ENCODE assay signal across 11 mouse cellular contexts in the genomic region with DNA sequence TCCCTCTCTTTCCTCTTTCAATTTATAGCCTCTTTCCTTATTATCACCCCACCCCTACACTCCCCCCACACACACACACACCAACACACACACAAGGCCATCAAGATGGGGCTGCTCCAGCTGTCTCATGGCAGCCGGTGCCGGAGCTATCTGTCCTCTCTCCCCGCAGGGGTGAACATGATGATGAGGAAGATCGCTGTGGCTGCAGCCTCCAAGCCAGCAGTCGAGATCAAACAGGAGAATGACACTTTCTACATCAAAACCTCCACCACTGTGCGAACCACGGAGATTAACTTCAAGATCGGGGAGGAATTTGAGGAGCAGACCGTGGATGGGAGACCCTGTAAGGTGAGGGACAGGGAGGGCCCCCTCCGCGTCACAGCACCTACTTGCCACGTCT. TPM values are rescaled to one million over a fixed set of nuclear protein-coding genes. Genes with fewer than 3 reads are reported as not detected.
DNase-seq lines count a peak whose midpoint lies in the region; ATAC-seq lines count a peak whose summit lies in the region.
"Had no signal": no experiment of that assay in that cellular context is flagged by ENCODE, and none has a peak within 500 bp of the region (broad histone marks: within the 10 kb centered on the region; RNA-seq: fewer than 3 reads in every experiment).

No protein-coding gene starts in this region.

- H3K4me3 ChIP-seq in heart, embryonic 14.5 days (ENCODE audit: control insufficient read depth in 1 of 2, insufficient read depth in 1 of 2, low read depth in 1 of 2, low read length in 2 of 2) = peak overlapping the region; percentile 30 to 43
- peak overlapping the region; percentile 78 for H3K4me3 ChIP-seq in embryonic facial prominence, embryonic 10.5 days
- peak overlapping the region; percentile 13 for H3K4me3 ChIP-seq in hindbrain, embryonic 15.5 days
- H3K4me3 ChIP-seq in midbrain, embryonic 12.5 days = peak overlapping the region; percentile 22; the same call in 1 of the 2 replicates

- H3K27me3 ChIP-seq in heart, embryonic 14.5 days (ENCODE audit: control insufficient read depth, insufficient read depth, low read length) = peaks cover 52% of the 10 kb centered on the region
- H3K27me3 ChIP-seq in embryonic facial prominence, embryonic 10.5 days (replicated peaks; ENCODE audit: low read depth, poor library complexity, severe bottlenecking) = no peaks in the 10 kb centered on the region; the same call in 1 of the 2 replicates
- H3K27me3 ChIP-seq in hindbrain, embryonic 15.5 days = 0 out of 2 replicates have a peak, but pooled peaks cover 2% of the 10 kb centered on the region
- H3K27me3 ChIP-seq in midbrain, embryonic 12.5 days = no peaks in the 10 kb centered on the region; the same call in 1 of the 2 replicates

- no peak for ATAC-seq in heart, embryonic 14.5 days (ENCODE audit: insufficient number of reproducible peaks, insufficient read depth, low FRiP score, low read depth)
- ATAC-seq in hindbrain, embryonic 15.5 days (ENCODE audit: low FRiP score, low read depth) = no peak; the same call in 1 of the 2 replicates
- no peak for ATAC-seq in midbrain, embryonic 12.5 days (ENCODE audit: low FRiP score, low read depth)
- ATAC-seq: inflammation-experienced regulatory T-cells, adult 6 months had no signal

- H3K9ac ChIP-seq in heart, embryonic 14.5 days (ENCODE audit: low read length) = peak overlapping the region; percentile 44
- H3K9ac ChIP-seq in hindbrain, embryonic 15.5 days = 0 out of 2 replicates have a peak overlapping the region, but pooled peaks have one; percentile 5
- peak overlapping the region; percentile 41 for H3K9ac ChIP-seq in midbrain, embryonic 12.5 days (replicated peaks)

- DNase-seq in heart, postnatal 36 days = no peak
- DNase-seq in embryonic facial prominence, embryonic 10.5 days (ENCODE audit: low spot score) = no peak
- no peak for DNase-seq in right cerebral cortex, postnatal 10 days (ENCODE audit: low spot score in 2 of 2)
- DNase-seq in layer of hippocampus, adult 8-10 months (ENCODE audit: low spot score in 2 of 2) = no peak
- DNase-seq in left cerebral cortex, adult 11 months (ENCODE audit: low spot score) = no peak
- DNase-seq: adrenal gland, adult 2 months; thymus, postnatal 4 days had no signal

- H3K4me2 ChIP-seq in heart, embryonic 14.5 days (ENCODE audit: low read length) = peak overlapping the region; percentile 63
- peak overlapping the region; percentile 47 for H3K4me2 ChIP-seq in hindbrain, embryonic 15.5 days
- H3K4me2 ChIP-seq in midbrain, embryonic 12.5 days (replicated peaks) = peak overlapping the region; percentile 67

- peak overlapping the region in 1 of 2 experiments; percentile 17; a peak in 1 of 4 replicates for H3K27ac ChIP-seq in heart, embryonic 14.5 days (replicated peaks in 1 of 2; ENCODE audit: control insufficient read depth in 1 of 2, insufficient read depth in 1 of 2, low read depth in 2 of 2, low read length in 2 of 2)
- H3K27ac ChIP-seq in embryonic facial prominence, embryonic 10.5 days (replicated peaks) = peak overlapping the region; percentile 74
- 0 out of 2 replicates have a peak overlapping the region, but pooled peaks have one; percentile 30 for H3K27ac ChIP-seq in hindbrain, embryonic 15.5 days (replicated peaks)
- peak overlapping the region; percentile 71 for H3K27ac ChIP-seq in midbrain, embryonic 12.5 days (replicated peaks)

- no peaks in the 10 kb centered on the region for H3K9me3 ChIP-seq in heart, embryonic 14.5 days (ENCODE audit: control insufficient read depth, low read length)
- H3K9me3 ChIP-seq in embryonic facial prominence, embryonic 10.5 days = no peaks in the 10 kb centered on the region
- no peaks in the 10 kb centered on the region for H3K9me3 ChIP-seq in hindbrain, embryonic 15.5 days
- no peaks in the 10 kb centered on the region for H3K9me3 ChIP-seq in midbrain, embryonic 12.5 days

- intact Hi-C loops in heart, postnatal 36 days (cut with DNase I) = no loop called here

- WGBS in heart, embryonic 14.5 days = 8% methylated on average over 12 of the region's 12 CpGs
- 22% methylated on average over 12 of the region's 12 CpGs for WGBS in embryonic facial prominence, embryonic 10.5 days
- WGBS in hindbrain, embryonic 15.5 days = 12% methylated on average over 12 of the region's 12 CpGs
- 9% methylated on average over 12 of the region's 12 CpGs for WGBS in midbrain, embryonic 12.5 days

- peaks cover 22 to 23% of the 10 kb centered on the region in 2 experiments for H3K4me1 ChIP-seq in heart, embryonic 14.5 days (ENCODE audit: control insufficient read depth in 2 of 2, insufficient read depth in 2 of 2, low read length in 2 of 2)
- H3K4me1 ChIP-seq in embryonic facial prominence, embryonic 10.5 days = peaks cover 71% of the 10 kb centered on the region
- H3K4me1 ChIP-seq in hindbrain, embryonic 15.5 days (replicated peaks) = peaks cover 46% of the 10 kb centered on the region
- H3K4me1 ChIP-seq in midbrain, embryonic 12.5 days = peaks cover 65% of the 10 kb centered on the region

- no peaks in the 10 kb centered on the region for H3K36me3 ChIP-seq in heart, embryonic 14.5 days (ENCODE audit: control insufficient read depth, insufficient read depth, low read length)
- H3K36me3 ChIP-seq in embryonic facial prominence, embryonic 10.5 days (replicated peaks) = peaks cover 44% of the 10 kb centered on the region
- H3K36me3 ChIP-seq in hindbrain, embryonic 15.5 days = no peaks in the 10 kb centered on the region
- H3K36me3 ChIP-seq in midbrain, embryonic 12.5 days = peaks cover 11% of the 10 kb centered on the region; the same call in 1 of the 2 replicates

RNA-seq across cellular contexts. Expression of a gene that starts 3.5 kb away (rescaled TPM):
- 1.6 and 2.4 TPM in 2 replicates for polyA plus RNA-seq in heart, embryonic 14.5 days (2014; fragmentation: Nextera tagmentation; extraction: Ambion mirVana)
- total RNA-seq in heart, postnatal 36 days (2021) = not detected
- 686 and 800 TPM in 2 replicates for polyA plus RNA-seq in embryonic facial prominence, embryonic 10.5 days (2016; fragmentation: Nextera tagmentation; extraction: Ambion mirVana)
- polyA plus RNA-seq in hindbrain, embryonic 15.5 days (2015; fragmentation: Nextera tagmentation; extraction: Ambion mirVana) = 50.7 and 74.7 TPM in 2 replicates
- 291 and 335 TPM in 2 replicates for polyA plus RNA-seq in midbrain, embryonic 12.5 days (2016; fragmentation: Nextera tagmentation; extraction: Ambion mirVana)
- 1 to 10 TPM; 3.9 to 5.9 (median 4.7) TPM for total RNA-seq in layer of hippocampus, adult 8-10 months (2022)
- polyA plus RNA-seq: adrenal gland, adult 2 months; inflammation-experienced regulatory T-cells, adult 6 months had no signal

RNA-seq across cellular contexts. Expression of a gene that starts 18.9 kb away (rescaled TPM):
- polyA plus RNA-seq in heart, embryonic 14.5 days (2014; fragmentation: Nextera tagmentation; extraction: Ambion mirVana) = 9.8 and 10.7 TPM in 2 replicates
- total RNA-seq in heart, postnatal 36 days (2021) = 10 to 100 TPM; 18.7 to 22.7 TPM
- 35.3 and 46.2 TPM in 2 replicates for polyA plus RNA-seq in embryonic facial prominence, embryonic 10.5 days (2016; fragmentation: Nextera tagmentation; extraction: Ambion mirVana)
- polyA plus RNA-seq in hindbrain, embryonic 15.5 days (2015; fragmentation: Nextera tagmentation; extraction: Ambion mirVana) = 31.8 and 42.1 TPM in 2 replicates
- polyA plus RNA-seq in midbrain, embryonic 12.5 days (2016; fragmentation: Nextera tagmentation; extraction: Ambion mirVana) = 183 and 196 TPM in 2 replicates
- 1 to 10 TPM; 4.9 to 6.5 (median 5.5) TPM for total RNA-seq in layer of hippocampus, adult 8-10 months (2022)
- polyA plus RNA-seq: inflammation-experienced regulatory T-cells, adult 6 months had no signal

RNA-seq across cellular contexts. Expression of a gene that starts 21.4 kb away (rescaled TPM):
- polyA plus RNA-seq in heart, embryonic 14.5 days (2014; fragmentation: Nextera tagmentation; extraction: Ambion mirVana) = 10.9 and 14.4 TPM in 2 replicates
- 1 to 10 TPM; 4.8 to 5.2 TPM for total RNA-seq in heart, postnatal 36 days (2021)
- polyA plus RNA-seq in embryonic facial prominence, embryonic 10.5 days (2016; fragmentation: Nextera tagmentation; extraction: Ambion mirVana) = 20.6 and 21.5 TPM in 2 replicates
- 20.1 and 20.3 TPM in 2 replicates for polyA plus RNA-seq in hindbrain, embryonic 15.5 days (2015; fragmentation: Nextera tagmentation; extraction: Ambion mirVana)
- polyA plus RNA-seq in midbrain, embryonic 12.5 days (2016; fragmentation: Nextera tagmentation; extraction: Ambion mirVana) = 23.5 and 24.2 TPM in 2 replicates
- 10 to 100 TPM; 25.2 to 31.5 (median 26.2) TPM for total RNA-seq in layer of hippocampus, adult 8-10 months (2022)

RNA-seq across cellular contexts. Expression of a gene that starts 21.8 kb away (rescaled TPM):
- 18.5 and 19.3 TPM in 2 replicates for polyA plus RNA-seq in heart, embryonic 14.5 days (2014; fragmentation: Nextera tagmentation; extraction: Ambion mirVana)
- total RNA-seq in heart, postnatal 36 days (2021) = 10 to 100 TPM; 10.2 to 12.3 TPM
- 78.0 and 81.3 TPM in 2 replicates for polyA plus RNA-seq in embryonic facial prominence, embryonic 10.5 days (2016; fragmentation: Nextera tagmentation; extraction: Ambion mirVana)
- 30.7 and 33.3 TPM in 2 replicates for polyA plus RNA-seq in hindbrain, embryonic 15.5 days (2015; fragmentation: Nextera tagmentation; extraction: Ambion mirVana)
- 78.7 and 79.0 TPM in 2 replicates for polyA plus RNA-seq in midbrain, embryonic 12.5 days (2016; fragmentation: Nextera tagmentation; extraction: Ambion mirVana)
- total RNA-seq in layer of hippocampus, adult 8-10 months (2022) = 10 to 100 TPM; 12.7 to 16.1 (median 15.1) TPM

RNA-seq across cellular contexts. Expression of a gene that starts 32.6 kb away (rescaled TPM):
- 64.1 and 67.9 TPM in 2 replicates for polyA plus RNA-seq in heart, embryonic 14.5 days (2014; fragmentation: Nextera tagmentation; extraction: Ambion mirVana)
- 10 to 100 TPM; 69.5 to 75.1 TPM for total RNA-seq in heart, postnatal 36 days (2021)
- polyA plus RNA-seq in embryonic facial prominence, embryonic 10.5 days (2016; fragmentation: Nextera tagmentation; extraction: Ambion mirVana) = 78.4 and 79.3 TPM in 2 replicates
- polyA plus RNA-seq in hindbrain, embryonic 15.5 days (2015; fragmentation: Nextera tagmentation; extraction: Ambion mirVana) = 48.6 and 56.2 TPM in 2 replicates
- 73.5 and 77.8 TPM in 2 replicates for polyA plus RNA-seq in midbrain, embryonic 12.5 days (2016; fragmentation: Nextera tagmentation; extraction: Ambion mirVana)
- 10 to 100 TPM; 58.6 to 59.7 (median 59.5) TPM for total RNA-seq in layer of hippocampus, adult 8-10 months (2022)

Comparison
In these comparisons a context has a peak if more than half of its experiments do, and no peak if none do; other contexts are left out.
1. H3K4me3 ChIP-seq: peak in every context shown above with its lines; median percentile 78 in embryonic facial prominence, embryonic 10.5 days; 36 in heart, embryonic 14.5 days; 22 in midbrain, embryonic 12.5 days; 13 in hindbrain, embryonic 15.5 days.
2. RNA of a gene that starts 3.5 kb away (polyA plus RNA-seq): 686 to 800 TPM in embryonic facial prominence, embryonic 10.5 days, 291 to 335 TPM in midbrain, embryonic 12.5 days and 50.7 to 74.7 TPM in hindbrain, embryonic 15.5 days; 1.6 to 2.4 TPM in heart, embryonic 14.5 days; every median in the first group is over 10 times any median in the second.
3. Peak in every context shown above with its lines, with median percentiles within 50 percentile points of each other: H3K4me2 ChIP-seq and H3K9ac ChIP-seq.